Mouse (Mus musculus) liver, embryonic 14.5 days (tissue): Measurements from ENCODE around the gene Rtn4rl1. TPM values are rescaled to one million over a fixed set of nuclear protein-coding genes. Genes with fewer than 3 reads are reported as not detected.

Experiments used
- ATAC-seq: fragments of 200-750 bp; cut with Nextera tagmentation; 2 replicates; pipeline ENCODE4 v1.8.0; 2017; ENCODE audit warnings: moderate number of reproducible peaks, mild to moderate bottlenecking, moderate library complexity; ENCODE audit not compliant: insufficient read depth
- DNase-seq, 3 experiments: peaks; one replicate each; pipeline ENCODE4 v3.0.0-alpha.2; 2012 to 2013; ENCODE audit warnings: low read depth in 3 of 3, low spot score in 3 of 3
- H3K27ac ChIP-seq: fragments of 300-500 bp; sonication (generic); 2 replicates; pipeline ENCODE4 v1.5.1; 2014; ENCODE audit warnings: moderate library complexity, mild to moderate bottlenecking, control low read depth, inconsistent platforms
- H3K27me3 ChIP-seq: fragments of 300-500 bp; sonication (generic); 2 replicates; pipeline ENCODE4 v1.6.1; 2014; ENCODE audit warnings: mild to moderate bottlenecking, low read length, moderate library complexity; ENCODE audit not compliant: control insufficient read depth, insufficient read depth
- H3K36me3 ChIP-seq: fragments of 300-500 bp; sonication (generic); replicated peaks from 2 replicates; pipeline ENCODE4 v1.6.1; 2014; ENCODE audit warnings: low read depth; ENCODE audit not compliant: control insufficient read depth, insufficient read depth
- H3K4me1 ChIP-seq, 2 experiments: fragments of 200-500 bp in 1 of 2; fragments of 300-500 bp in 1 of 2; sonication (generic) in 1 of 2; replicated peaks; 2 replicates each; pipeline ENCODE4 v1.6.1; 2012 to 2014; ENCODE audit warnings: antibody characterized with exemption in 1 of 2, inconsistent platforms in 1 of 2, low read length in 1 of 2; ENCODE audit not compliant: control insufficient read depth in 2 of 2, insufficient read depth in 2 of 2
- H3K4me2 ChIP-seq: fragments of 300-500 bp; sonication (generic); 2 replicates; pipeline ENCODE4 v1.6.1; 2014; ENCODE audit warnings: low read depth, mild to moderate bottlenecking, control low read depth, moderate library complexity
- H3K4me3 ChIP-seq, 2 experiments: fragments of 200-500 bp in 1 of 2; fragments of 300-500 bp in 1 of 2; sonication (generic) in 1 of 2; 2 replicates each; pipeline ENCODE4 v1.5.1; 2012 to 2014; ENCODE audit warnings: low read depth in 2 of 2, low read length in 2 of 2, mild to moderate bottlenecking in 2 of 2, control low read depth in 1 of 2, inconsistent platforms in 1 of 2, moderate library complexity in 1 of 2; ENCODE audit not compliant: insufficient read depth in 1 of 2
- H3K9ac ChIP-seq: fragments of 300-500 bp; sonication (generic); replicated peaks from 2 replicates; pipeline ENCODE4 v1.6.1; 2014; ENCODE audit warnings: mild to moderate bottlenecking, control low read depth, moderate library complexity
- H3K9me3 ChIP-seq: fragments of 300-500 bp; sonication (generic); 2 replicates; pipeline ENCODE4 v1.6.1; 2016; ENCODE audit warnings: low read length, mixed read lengths; ENCODE audit not compliant: control insufficient read depth
- CTCF ChIP-seq: IDR thresholded peaks from 2 replicates; pipeline ENCODE4 v1.5.1; 2016; ENCODE audit warnings: antibody characterized with exemption, low read depth, control low read depth
- EP300 ChIP-seq: IDR thresholded peaks from 2 replicates; pipeline ENCODE4 v1.6.1; 2016; ENCODE audit warnings: antibody characterized with exemption, low read depth
- WGBS: fragments of 180-500 bp; shearing (Covaris S2); extraction: QIAGEN DNeasy Blood & Tissue Kit; methylation state at CpG from one replicate; pipeline ENCODE4 v1.1.7; 2014; ENCODE audit not compliant: insufficient replicate concordance; 5-methylcytosine and 5-hydroxymethylcytosine counted together
- polyA plus RNA-seq, 2 experiments: library from polyadenylated mRNA; depleted of rRNA in 1 of 2; stranded (reverse) in 1 of 2; unstranded in 1 of 2; fragments of >200 nt; fragmentation: Nextera tagmentation in 1 of 2; extraction: Ambion mirVana in 1 of 2; gene quantifications; 2 replicates each; pipeline versions ENCODE4 v1.2.1 to v1.2.3; 2012 to 2014

Gene Rtn4rl1
- 0.56 and 0.61 TPM in 2 replicates for polyA plus RNA-seq (2012; rRNA removed)
- polyA plus RNA-seq (2014; fragmentation: Nextera tagmentation; extraction: Ambion mirVana): 0.68 and 0.98 TPM in 2 replicates

DNA sequence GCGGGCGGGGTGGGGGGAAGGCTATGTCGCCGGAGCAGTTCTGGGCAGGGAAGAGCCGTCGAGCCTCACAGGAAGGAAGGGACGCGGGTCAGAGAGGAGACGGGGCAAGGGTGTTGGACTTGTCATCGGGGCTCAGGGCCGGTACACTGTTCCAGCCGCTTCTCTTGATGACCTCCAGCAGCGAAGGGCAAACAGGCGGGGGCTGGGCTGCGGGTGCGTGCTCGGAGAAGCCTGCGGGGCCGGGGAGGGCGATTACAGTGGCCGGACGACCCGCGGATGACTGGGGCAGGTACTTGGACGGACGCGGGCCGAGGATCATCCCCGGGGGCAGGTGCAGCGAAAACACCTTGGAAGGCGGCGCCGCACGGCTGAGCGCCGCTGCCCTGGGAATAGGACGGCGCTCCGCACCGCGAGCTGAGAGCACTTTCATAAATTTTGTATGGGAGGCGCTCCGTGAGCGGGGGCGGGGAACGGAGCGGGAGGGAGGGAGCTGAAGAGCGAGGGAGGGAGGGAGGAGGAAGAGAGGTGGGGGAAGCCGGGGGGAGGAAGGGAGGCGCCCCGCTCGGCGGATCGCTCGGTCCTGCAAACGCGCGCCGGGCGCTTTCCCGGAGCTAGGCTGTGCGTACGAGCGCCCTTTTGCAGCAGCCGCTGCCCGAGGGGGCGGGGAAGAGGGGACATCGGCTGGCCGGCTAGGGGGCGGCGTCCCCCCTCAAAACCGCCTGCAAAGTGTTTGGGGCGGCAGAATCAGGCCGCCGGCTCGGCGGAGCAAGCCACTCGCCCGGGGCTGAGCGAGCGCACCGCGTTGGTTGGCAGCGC, at the start of gene Rtn4rl1:
Rtn4rl1 (plus strand) TSS at position 528 of the 816 bp plus-strand sequence.
- Histone ChIP-seq H3K9ac (no peak within 1 kb of the TSS), H3K27me3 (peaks cover 52% of the 10 kb centered on the region), H3K4me3 (peak within 1 kb of the TSS; percentile 21 to 59), H3K9me3 (no peaks in the 10 kb centered on the region), H3K4me2 (peak within 1 kb of the TSS; percentile 56), H3K36me3 (no peaks in the 10 kb centered on the region), H3K4me1 (peaks cover 7 to 15% of the 10 kb centered on the region in 2 experiments; a peak in 3 of 4 replicates), H3K27ac (no peak within 1 kb of the TSS)
- WGBS: under 1% methylated on average over 81 of the region's 84 CpGs
- no peak for TF ChIP-seq CTCF
- no peak for TF ChIP-seq EP300
- DNase-seq: no peak
- ATAC-seq: no peak

GRCm38 (mm10) chr11:75145841-75146240, 47.7 kb upstream of the Rtn4rl1 start:
- peaks cover 0 to 14% of the 10 kb centered on the region in 2 experiments; a peak in 2 of 4 replicates for H3K4me1 ChIP-seq

DNA sequence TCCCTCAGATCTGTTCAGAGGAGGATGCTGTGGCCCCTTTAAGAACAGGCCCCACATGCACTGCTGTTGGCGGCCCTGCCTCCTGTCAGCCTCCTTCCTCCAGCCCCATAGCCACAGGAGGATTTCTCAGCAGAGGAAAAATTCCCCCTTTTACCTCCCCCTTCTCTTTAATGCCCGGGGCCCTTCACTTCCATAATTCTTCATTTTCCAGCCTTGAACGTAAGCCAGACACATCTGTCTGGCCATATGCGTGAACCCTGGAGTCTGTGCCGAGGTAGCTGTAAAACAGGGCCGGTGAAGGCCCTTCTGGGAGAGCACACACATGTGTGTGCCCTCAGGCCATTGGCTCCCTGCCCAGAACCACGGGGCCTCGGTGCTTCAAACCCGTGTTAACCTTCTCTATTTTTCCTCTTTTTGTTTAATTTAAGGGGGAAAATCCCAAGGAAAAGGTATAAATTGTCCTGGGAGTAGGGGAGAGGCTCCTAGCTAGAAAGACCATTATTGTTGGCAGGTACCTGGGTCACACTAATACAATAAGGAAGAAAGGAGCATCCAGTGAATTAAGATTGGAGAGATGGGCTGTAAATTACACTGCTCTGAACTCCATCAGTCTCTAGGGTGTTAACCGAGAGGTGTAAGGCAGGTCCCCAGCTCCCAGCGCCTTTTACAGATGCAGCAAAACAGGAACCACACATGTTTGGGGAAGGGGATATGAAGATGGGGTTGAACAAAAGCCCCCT, 46.3 kb upstream of the Rtn4rl1 start:
- DNase-seq (no peak), ATAC-seq (no peak)
- WGBS: 53% methylated on average over 11 of the region's 11 CpGs
- Histone ChIP-seq H3K9me3 (no peaks in the 10 kb centered on the region), H3K4me1 (peaks cover 0 to 8% of the 10 kb centered on the region in 2 experiments; a peak in 2 of 4 replicates), H3K36me3 (peaks cover 4% of the 10 kb centered on the region; the same call in 1 of the 2 replicates), H3K4me2 (no peak overlapping the region), H3K4me3 (no peak overlapping the region), H3K9ac (no peak overlapping the region), H3K27me3 (no peaks in the 10 kb centered on the region), H3K27ac (no peak overlapping the region)
- no peak for TF ChIP-seq CTCF
- TF ChIP-seq EP300: no peak

More at GRCm38 (mm10) chr11:75145841-75146240, 47.7 kb upstream of the Rtn4rl1 start:
- Histone ChIP-seq H3K36me3 (peaks cover 4% of the 10 kb centered on the region; the same call in 1 of the 2 replicates), H3K27me3 (no peaks in the 10 kb centered on the region), H3K9me3 (no peaks in the 10 kb centered on the region), H3K4me2 (no peak overlapping the region), H3K9ac (no peak overlapping the region), H3K27ac (no peak overlapping the region), H3K4me3 (no peak overlapping the region)
- ATAC-seq (no peak), DNase-seq (no peak)
- TF ChIP-seq EP300 (no peak), CTCF (no peak)
- 80% methylated on average over 2 of the region's 2 CpGs for WGBS

DNA sequence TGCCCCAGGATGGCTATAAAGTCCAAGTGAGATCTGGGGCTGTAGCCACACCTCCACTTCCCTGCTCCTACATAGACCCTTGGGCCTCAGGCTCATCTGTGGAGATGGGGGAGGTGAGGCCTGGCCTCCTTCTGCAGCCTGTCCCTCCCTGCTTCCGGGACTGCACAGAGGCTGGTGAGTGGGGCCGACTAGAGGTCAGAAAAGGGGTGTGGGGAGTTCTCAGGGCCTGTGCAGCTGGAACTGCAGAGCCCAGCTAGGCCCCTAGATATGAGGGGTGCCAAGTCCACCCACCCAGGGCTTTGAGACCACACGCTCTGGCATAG, 45.8 kb upstream of the Rtn4rl1 start:
- H3K36me3 ChIP-seq: peaks cover 3% of the 10 kb centered on the region; the same call in 1 of the 2 replicates
- TF ChIP-seq EP300 (no peak), CTCF (no peak)
- no peak overlapping the region for H3K9ac ChIP-seq
- H3K27ac ChIP-seq: no peak overlapping the region
- H3K4me3 ChIP-seq: no peak overlapping the region
- ATAC-seq (no peak), DNase-seq (no peak)
- H3K4me2 ChIP-seq: no peak overlapping the region
- WGBS: 35% methylated on average over 3 of the region's 3 CpGs
- H3K27me3 ChIP-seq: no peaks in the 10 kb centered on the region
- peaks cover 0 to 8% of the 10 kb centered on the region in 2 experiments; a peak in 2 of 4 replicates for H3K4me1 ChIP-seq
- H3K9me3 ChIP-seq: no peaks in the 10 kb centered on the region
